Mouse (Mus musculus): Measurements from ENCODE around the gene Tacc2.

GRCm38 (mm10) chr7:130625361-130625760, 48.1 kb downstream of the Tacc2 start:
- no peak for TF ChIP-seq CTCF (IDR thresholded peaks at IDR 0.05; ENCODE audit: extremely low read depth, insufficient read depth, low read length)
- no peak for TF ChIP-seq POLR2A (IDR thresholded peaks at IDR 0.05; ENCODE audit: extremely low read depth, insufficient read depth, low read length)

Measured in cortical plate, adult 2 months (tissue).